Mouse (Mus musculus): ENCODE measurements around the gene Gm21973.

GRCm38 (mm10) chr15:10276386-10276785 lies 48.8 kb upstream of the Gm21973 start:
- TF ChIP-seq POLR2A (IDR thresholded peaks at IDR 0.05; ENCODE audit: borderline replicate concordance, insufficient read depth, low read length) (no peak), CTCF (IDR thresholded peaks at IDR 0.05; ENCODE audit: borderline replicate concordance, insufficient read depth, low read depth, low read length) (no peak)

All from cerebellum, adult 2 months (tissue).